Comparison of ENCODE assay signal across 22 mouse cellular contexts in genomic region chr7:6736060-6736459, GRCm38 (mm10).
"Had no signal": no experiment of that assay in that cellular context is flagged by ENCODE, and none has a peak within 500 bp of the region (broad histone marks: within the 10 kb centered on the region; RNA-seq: fewer than 3 reads in every experiment).

No protein-coding gene starts in this region.

- H3K4me1 ChIP-seq: liver, embryonic 12.5 days; liver, embryonic 15.5 days; lung, embryonic 15.5 days; megakaryocyte, embryonic 14.5 days; neural tube, embryonic 13.5 days; stomach, embryonic 15.5 days had no signal

- H3K9ac ChIP-seq: liver, embryonic 12.5 days; liver, embryonic 15.5 days; lung, embryonic 15.5 days; neural tube, embryonic 13.5 days; stomach, embryonic 15.5 days had no signal

- H3K36me3 ChIP-seq: liver, embryonic 12.5 days; liver, embryonic 15.5 days; lung, embryonic 15.5 days; midbrain, embryonic 10.5 days; neural tube, embryonic 13.5 days; stomach, embryonic 15.5 days had no signal

- H3K27ac ChIP-seq: layer of hippocampus, adult 2 months; liver, embryonic 12.5 days; liver, embryonic 15.5 days; lung, embryonic 15.5 days; midbrain, embryonic 10.5 days; neural tube, embryonic 13.5 days; stomach, embryonic 15.5 days had no signal

- H3K4me3 ChIP-seq: layer of hippocampus, adult 2 months; liver, embryonic 12.5 days; liver, embryonic 15.5 days; lung, embryonic 15.5 days; megakaryocyte, embryonic 14.5 days; midbrain, embryonic 10.5 days; myocyte; neural tube, embryonic 13.5 days; stomach, embryonic 15.5 days had no signal

- DNase-seq: kidney, adult 18-20 months; kidney, adult 9 months; kidney, postnatal 14 days; layer of hippocampus, adult 9-11 months; liver; lung, adult 18-20 months; lung, postnatal 10 days; lung, postnatal 36 days; retina, postnatal 1 day; right cerebral cortex, postnatal 25 days; spleen, adult 18-20 months; thymus, postnatal 25 days had no signal

- H3K27me3 ChIP-seq: liver, embryonic 12.5 days; lung, embryonic 15.5 days; neural tube, embryonic 13.5 days; stomach, embryonic 15.5 days had no signal

- H3K9me3 ChIP-seq: liver, embryonic 15.5 days; lung, embryonic 15.5 days; midbrain, embryonic 10.5 days; neural tube, embryonic 13.5 days; stomach, embryonic 15.5 days had no signal

- H3K4me2 ChIP-seq: liver, embryonic 12.5 days; liver, embryonic 15.5 days; lung, embryonic 15.5 days; stomach, embryonic 15.5 days had no signal

- ATAC-seq: intestine, embryonic 16.5 days; liver, embryonic 12.5 days had no signal
